Mouse (Mus musculus): ENCODE results near the gene Arhgap32. TPM values are rescaled to one million over a fixed set of nuclear protein-coding genes. Genes with fewer than 3 reads are reported as not detected.

Gene Arhgap32
- polyA plus RNA-seq, 1 experiment from 2014 or later, result 12.0 TPM

GRCm38 (mm10) chr9:32257365-32257764, 141.4 kb downstream of the Arhgap32 start:
- Histone ChIP-seq H3K27ac (ENCODE audit: low read length) (no peak overlapping the region), H3K9ac (replicated peaks; ENCODE audit: low read depth, low read length) (no peak overlapping the region), H3K9me3 (ENCODE audit: control insufficient read depth, low read length) (no peaks in the 10 kb centered on the region), H3K36me3 (ENCODE audit: control insufficient read depth, insufficient read depth) (peaks cover 7% of the 10 kb centered on the region), H3K4me2 (ENCODE audit: low read length) (no peak overlapping the region), H3K4me1 (replicated peaks; ENCODE audit: control insufficient read depth, insufficient read depth, low read length) (no peaks in the 10 kb centered on the region), H3K27me3 (replicated peaks; ENCODE audit: control insufficient read depth, insufficient read depth, low read length) (no peaks in the 10 kb centered on the region), H3K4me3 (replicated peaks; ENCODE audit: low read length) (no peak overlapping the region)
- ATAC-seq, result no peak; the same call in 1 of the 2 replicates
- WGBS, result 67% methylated on average over 8 of the region's 8 CpGs

DNA sequence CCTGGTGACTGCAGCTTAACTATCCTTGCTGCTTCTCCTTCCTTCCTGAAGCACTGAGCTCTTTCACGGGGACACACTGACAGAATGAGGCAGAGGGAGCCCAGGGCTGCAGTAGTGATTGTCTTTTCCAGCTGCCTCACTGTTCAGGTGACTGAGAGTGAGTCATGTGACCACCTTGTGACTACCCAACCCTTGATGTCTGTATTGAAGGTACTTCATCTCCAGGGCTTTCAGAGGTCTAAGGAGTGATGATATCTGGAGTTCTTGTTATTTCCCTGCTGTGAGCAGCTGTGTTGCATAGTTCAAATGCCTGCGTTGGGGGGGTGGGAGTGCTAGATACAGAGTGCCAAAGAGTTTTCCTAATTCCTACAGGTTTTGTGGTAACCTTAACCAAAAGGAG, 141.9 kb downstream of the Arhgap32 start:
- no peaks in the 10 kb centered on the region for H3K4me1 ChIP-seq (replicated peaks; ENCODE audit: control insufficient read depth, insufficient read depth, low read length)
- peaks cover 7% of the 10 kb centered on the region for H3K36me3 ChIP-seq (ENCODE audit: control insufficient read depth, insufficient read depth)
- 77% methylated on average over 2 of the region's 2 CpGs for WGBS
- no peak overlapping the region for H3K4me2 ChIP-seq (ENCODE audit: low read length)
- ATAC-seq, result no peak
- no peak overlapping the region for H3K4me3 ChIP-seq (replicated peaks; ENCODE audit: low read length)
- H3K27ac ChIP-seq (ENCODE audit: low read length), result no peak overlapping the region
- no peaks in the 10 kb centered on the region for H3K27me3 ChIP-seq (replicated peaks; ENCODE audit: control insufficient read depth, insufficient read depth, low read length)
- no peaks in the 10 kb centered on the region for H3K9me3 ChIP-seq (ENCODE audit: control insufficient read depth, low read length)
- no peak overlapping the region for H3K9ac ChIP-seq (replicated peaks; ENCODE audit: low read depth, low read length)

DNA sequence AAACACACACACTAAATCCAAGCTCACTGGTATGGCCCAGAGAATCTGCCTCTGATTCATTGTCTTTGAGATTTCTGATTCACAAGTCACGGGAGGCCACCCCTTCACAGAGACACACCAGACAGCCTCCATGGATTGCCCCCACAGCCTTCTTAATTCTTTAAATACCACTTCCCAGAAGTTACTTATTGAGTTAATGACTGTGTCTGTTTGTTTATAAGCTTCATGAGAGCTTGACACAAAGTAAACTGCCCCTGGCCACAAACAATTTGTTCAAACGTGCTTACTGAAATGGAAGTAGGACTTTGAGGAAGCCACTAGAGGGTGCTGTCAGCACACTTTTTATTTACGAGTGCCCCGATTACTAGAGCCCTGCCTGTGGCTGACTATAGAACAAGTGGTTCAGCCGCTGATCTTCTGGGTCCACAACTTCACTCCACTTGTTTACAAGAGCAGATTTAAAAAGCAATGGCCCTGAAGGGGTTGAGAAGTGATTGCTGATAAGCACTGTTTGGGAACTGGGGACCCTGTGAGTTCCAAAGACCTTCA, 156.0 kb downstream of the Arhgap32 start:
- Histone ChIP-seq H3K9ac (replicated peaks; ENCODE audit: low read depth, low read length) (no peak overlapping the region), H3K36me3 (ENCODE audit: control insufficient read depth, insufficient read depth) (no peaks in the 10 kb centered on the region), H3K9me3 (ENCODE audit: control insufficient read depth, low read length) (no peaks in the 10 kb centered on the region), H3K27me3 (replicated peaks; ENCODE audit: control insufficient read depth, insufficient read depth, low read length) (peaks cover 2% of the 10 kb centered on the region; the same call in 1 of the 2 replicates), H3K27ac (ENCODE audit: low read length) (no peak overlapping the region), H3K4me1 (replicated peaks; ENCODE audit: control insufficient read depth, insufficient read depth, low read length) (no peaks in the 10 kb centered on the region), H3K4me3 (replicated peaks; ENCODE audit: low read length) (no peak overlapping the region), H3K4me2 (ENCODE audit: low read length) (no peak overlapping the region)
- peak; percentile 70 for ATAC-seq
- WGBS, result 16% methylated on average over 5 of the region's 5 CpGs

GRCm38 (mm10) chr9:32278052-32278451, 162.1 kb downstream of the Arhgap32 start:
- H3K4me1 ChIP-seq (replicated peaks; ENCODE audit: control insufficient read depth, insufficient read depth, low read length), result no peaks in the 10 kb centered on the region
- H3K4me3 ChIP-seq (replicated peaks; ENCODE audit: low read length), result no peak overlapping the region
- H3K27me3 ChIP-seq (replicated peaks; ENCODE audit: control insufficient read depth, insufficient read depth, low read length), result no peaks in the 10 kb centered on the region
- H3K4me2 ChIP-seq (ENCODE audit: low read length), result no peak overlapping the region
- no peak overlapping the region for H3K27ac ChIP-seq (ENCODE audit: low read length)
- H3K36me3 ChIP-seq (ENCODE audit: control insufficient read depth, insufficient read depth), result no peaks in the 10 kb centered on the region
- ATAC-seq, result no peak
- H3K9ac ChIP-seq (replicated peaks; ENCODE audit: low read depth, low read length), result no peak overlapping the region
- H3K9me3 ChIP-seq (ENCODE audit: control insufficient read depth, low read length), result no peaks in the 10 kb centered on the region
- 85% methylated on average over 5 of the region's 5 CpGs for WGBS

DNA sequence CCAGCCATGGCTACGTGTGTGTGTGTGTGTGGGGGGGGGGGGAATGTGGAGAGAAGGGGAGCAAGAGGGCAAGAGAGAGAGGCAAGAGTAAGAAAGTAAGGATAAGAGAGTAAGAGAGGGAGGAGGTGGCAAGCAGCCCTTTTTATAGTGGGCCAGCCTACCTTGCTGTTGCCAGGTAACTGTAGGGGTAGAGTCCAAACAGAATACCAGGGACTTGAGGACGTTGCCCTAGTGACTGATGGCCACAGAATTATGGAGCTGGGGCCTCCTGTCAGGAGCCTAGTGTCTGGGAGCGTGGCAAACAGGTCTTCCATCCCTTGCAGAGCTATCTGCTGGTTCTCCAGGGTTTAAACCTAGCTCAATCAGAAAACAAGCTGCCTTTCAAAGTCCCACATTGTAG, 163.9 kb downstream of the Arhgap32 start:
- H3K9me3 ChIP-seq (ENCODE audit: control insufficient read depth, low read length), result no peaks in the 10 kb centered on the region
- H3K4me3 ChIP-seq (replicated peaks; ENCODE audit: low read length), result no peak overlapping the region
- 68% methylated on average over 3 of the region's 3 CpGs for WGBS
- H3K36me3 ChIP-seq (ENCODE audit: control insufficient read depth, insufficient read depth), result no peaks in the 10 kb centered on the region
- no peak for ATAC-seq
- H3K4me2 ChIP-seq (ENCODE audit: low read length), result no peak overlapping the region
- H3K27me3 ChIP-seq (replicated peaks; ENCODE audit: control insufficient read depth, insufficient read depth, low read length), result no peaks in the 10 kb centered on the region
- no peak overlapping the region for H3K27ac ChIP-seq (ENCODE audit: low read length)
- no peaks in the 10 kb centered on the region for H3K4me1 ChIP-seq (replicated peaks; ENCODE audit: control insufficient read depth, insufficient read depth, low read length)
- H3K9ac ChIP-seq (replicated peaks; ENCODE audit: low read depth, low read length), result no peak overlapping the region

DNA sequence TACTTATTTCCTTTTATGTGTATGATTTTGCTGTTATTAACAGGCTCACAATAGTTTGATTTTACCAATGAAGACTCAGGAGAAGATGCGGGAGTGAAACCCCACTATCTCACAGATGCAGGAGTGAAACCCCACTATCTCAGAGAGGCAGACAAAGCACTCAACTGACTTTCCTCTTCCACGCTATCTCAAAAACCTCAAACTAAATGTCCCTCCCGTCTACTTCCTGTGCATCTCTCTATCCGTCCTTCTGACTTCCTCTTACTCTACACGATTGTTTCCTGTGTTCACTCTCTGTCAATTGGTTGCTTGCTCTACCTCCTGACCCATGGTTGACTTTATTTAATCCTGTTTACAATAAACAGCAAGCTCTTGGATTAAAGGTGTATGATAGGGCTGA, 164.5 kb downstream of the Arhgap32 start:
- Histone ChIP-seq H3K36me3 (ENCODE audit: control insufficient read depth, insufficient read depth) (no peaks in the 10 kb centered on the region), H3K27ac (ENCODE audit: low read length) (no peak overlapping the region), H3K4me3 (replicated peaks; ENCODE audit: low read length) (no peak overlapping the region), H3K4me1 (replicated peaks; ENCODE audit: control insufficient read depth, insufficient read depth, low read length) (no peaks in the 10 kb centered on the region), H3K4me2 (ENCODE audit: low read length) (no peak overlapping the region), H3K9ac (replicated peaks; ENCODE audit: low read depth, low read length) (no peak overlapping the region), H3K9me3 (ENCODE audit: control insufficient read depth, low read length) (no peaks in the 10 kb centered on the region), H3K27me3 (replicated peaks; ENCODE audit: control insufficient read depth, insufficient read depth, low read length) (no peaks in the 10 kb centered on the region)
- no peak for ATAC-seq
- 92% methylated on average over 5 of the region's 5 CpGs for WGBS

- no peak overlapping the region for H3K4me2 ChIP-seq (ENCODE audit: low read length)
- no peaks in the 10 kb centered on the region for H3K4me1 ChIP-seq (replicated peaks; ENCODE audit: control insufficient read depth, insufficient read depth, low read length)
- H3K27ac ChIP-seq (ENCODE audit: low read length), result no peak overlapping the region
- H3K27me3 ChIP-seq (replicated peaks; ENCODE audit: control insufficient read depth, insufficient read depth, low read length), result no peaks in the 10 kb centered on the region
- no peak for ATAC-seq
- no peaks in the 10 kb centered on the region for H3K9me3 ChIP-seq (ENCODE audit: control insufficient read depth, low read length)
- WGBS, result 91% methylated on average over 5 of the region's 5 CpGs
- no peaks in the 10 kb centered on the region for H3K36me3 ChIP-seq (ENCODE audit: control insufficient read depth, insufficient read depth)
- no peak overlapping the region for H3K4me3 ChIP-seq (replicated peaks; ENCODE audit: low read length)
- no peak overlapping the region for H3K9ac ChIP-seq (replicated peaks; ENCODE audit: low read depth, low read length)
Measured at GRCm38 (mm10) chr9:32283591-32283990, 167.7 kb downstream of the Arhgap32 start.

DNA sequence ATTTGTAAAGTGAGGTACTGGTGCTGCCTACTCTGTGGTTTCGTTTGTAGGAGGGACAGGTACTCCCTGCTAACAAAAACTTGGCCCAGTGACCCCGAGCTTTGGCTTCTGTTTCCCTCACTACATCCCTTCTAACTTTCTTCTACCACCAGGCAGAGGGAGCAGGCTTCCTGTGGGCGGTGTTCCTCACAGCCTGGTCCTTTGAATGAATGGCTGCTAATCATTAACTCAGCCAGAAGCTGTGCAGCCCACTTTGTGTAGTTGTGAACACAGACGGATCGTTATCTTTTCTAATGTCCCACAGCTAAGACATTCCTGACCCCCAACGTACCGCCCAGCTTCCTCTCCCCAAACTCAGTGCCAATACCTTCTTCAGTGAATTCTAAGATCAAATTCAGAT, 175.7 kb downstream of the Arhgap32 start:
- Histone ChIP-seq H3K4me1 (replicated peaks; ENCODE audit: control insufficient read depth, insufficient read depth, low read length) (no peaks in the 10 kb centered on the region), H3K9ac (replicated peaks; ENCODE audit: low read depth, low read length) (no peak overlapping the region), H3K9me3 (ENCODE audit: control insufficient read depth, low read length) (no peaks in the 10 kb centered on the region), H3K36me3 (ENCODE audit: control insufficient read depth, insufficient read depth) (no peaks in the 10 kb centered on the region), H3K4me3 (replicated peaks; ENCODE audit: low read length) (no peak overlapping the region), H3K27me3 (replicated peaks; ENCODE audit: control insufficient read depth, insufficient read depth, low read length) (no peaks in the 10 kb centered on the region), H3K4me2 (ENCODE audit: low read length) (no peak overlapping the region), H3K27ac (ENCODE audit: low read length) (no peak overlapping the region)
- 27% methylated on average over 7 of the region's 7 CpGs for WGBS
- no peak for ATAC-seq

DNA sequence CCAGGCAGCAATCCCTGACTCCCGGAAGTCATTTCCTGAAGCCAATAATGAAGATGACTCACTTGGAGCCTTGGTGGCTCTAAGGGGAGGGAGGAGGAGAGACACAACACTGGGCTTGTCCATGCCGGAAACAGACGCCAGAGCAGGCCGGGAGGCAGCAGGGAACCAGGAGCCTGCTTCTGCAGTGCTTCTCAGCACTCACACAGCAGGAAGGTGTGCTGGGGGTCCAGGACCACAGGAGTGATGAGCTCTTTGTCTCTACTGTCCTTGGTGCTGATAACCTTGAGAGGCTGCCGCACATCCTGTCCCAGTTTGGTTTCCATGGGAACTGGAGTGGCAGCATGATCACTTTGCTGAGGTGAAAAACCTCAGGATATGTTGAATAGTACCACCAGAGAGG, 176.8 kb downstream of the Arhgap32 start:
- no peaks in the 10 kb centered on the region for H3K4me1 ChIP-seq (replicated peaks; ENCODE audit: control insufficient read depth, insufficient read depth, low read length)
- H3K4me3 ChIP-seq (replicated peaks; ENCODE audit: low read length), result no peak overlapping the region
- no peaks in the 10 kb centered on the region for H3K27me3 ChIP-seq (replicated peaks; ENCODE audit: control insufficient read depth, insufficient read depth, low read length)
- no peak overlapping the region for H3K9ac ChIP-seq (replicated peaks; ENCODE audit: low read depth, low read length)
- no peaks in the 10 kb centered on the region for H3K9me3 ChIP-seq (ENCODE audit: control insufficient read depth, low read length)
- H3K4me2 ChIP-seq (ENCODE audit: low read length), result no peak overlapping the region
- no peaks in the 10 kb centered on the region for H3K36me3 ChIP-seq (ENCODE audit: control insufficient read depth, insufficient read depth)
- no peak overlapping the region for H3K27ac ChIP-seq (ENCODE audit: low read length)
- ATAC-seq, result no peak
- 42% methylated on average over 5 of the region's 5 CpGs for WGBS
